Comparison of ENCODE assay signal across 6 mouse cellular contexts in genomic region chr19:41425927-41426772, GRCm38 (mm10). TPM values are rescaled to one million over a fixed set of nuclear protein-coding genes. Genes with fewer than 3 reads are reported as not detected.
A peak's percentile ranks its signal among the peaks of the same experiment; 100 is the strongest.
DNase-seq lines count a peak whose midpoint lies in the region; ATAC-seq and TF ChIP-seq lines count a peak whose summit lies in the region.
"Not testable (repeated sequence)": the region's sequence is repeated elsewhere in the genome, so short reads cannot be mapped to it uniquely, and the experiment has no call there.

No protein-coding gene starts in this region.

- not testable (repeated sequence) for H3K4me1 ChIP-seq in intestine, embryonic 14.5 days (replicated peaks; ENCODE audit: control insufficient read depth, insufficient read depth, low read length); intestine, embryonic 15.5 days (replicated peaks); intestine, embryonic 16.5 days (ENCODE audit: control insufficient read depth, insufficient read depth, low read length); intestine, postnatal 0 days (replicated peaks; ENCODE audit: control insufficient read depth, insufficient read depth, low read length); stomach, embryonic 14.5 days (ENCODE audit: control insufficient read depth, insufficient read depth, low read length); stomach, embryonic 16.5 days (ENCODE audit: control insufficient read depth, insufficient read depth, low read length)

- H3K9ac ChIP-seq in intestine, embryonic 14.5 days (ENCODE audit: low read length); intestine, embryonic 15.5 days; intestine, embryonic 16.5 days (ENCODE audit: low read depth, low read length); intestine, postnatal 0 days (ENCODE audit: low read depth, low read length); stomach, embryonic 14.5 days (replicated peaks; ENCODE audit: low read depth, low read length); stomach, embryonic 16.5 days (ENCODE audit: low read length): not testable (repeated sequence)

- not testable (repeated sequence) for H3K27ac ChIP-seq in intestine, embryonic 14.5 days (ENCODE audit: low read depth); intestine, embryonic 15.5 days; intestine, embryonic 16.5 days (ENCODE audit: low read length); intestine, postnatal 0 days (ENCODE audit: low read depth, low read length); stomach, embryonic 14.5 days (ENCODE audit: low read length); stomach, embryonic 16.5 days (ENCODE audit: low read length)

- not testable (repeated sequence) for H3K9me3 ChIP-seq in intestine, embryonic 14.5 days (ENCODE audit: control insufficient read depth, low read length); intestine, embryonic 15.5 days; intestine, embryonic 16.5 days (ENCODE audit: control insufficient read depth, low read length); intestine, postnatal 0 days (ENCODE audit: control insufficient read depth); stomach, embryonic 14.5 days (ENCODE audit: control insufficient read depth, low read depth, low read length); stomach, embryonic 16.5 days (replicated peaks; ENCODE audit: control insufficient read depth, low read length)

- H3K4me3 ChIP-seq in intestine, embryonic 14.5 days (ENCODE audit: low read depth, low read length); intestine, embryonic 15.5 days (replicated peaks); intestine, embryonic 16.5 days (ENCODE audit: low read length); intestine, postnatal 0 days (ENCODE audit: low read depth, low read length); stomach, embryonic 14.5 days (ENCODE audit: low read depth, low read length); stomach, embryonic 16.5 days (replicated peaks; ENCODE audit: low read length): not testable (repeated sequence)

- DNase-seq in intestine, embryonic 14.5 days (ENCODE audit: low spot score), result not testable (repeated sequence)

- TF ChIP-seq CTCF in intestine, postnatal 0 days (IDR thresholded peaks at IDR 0.05; ENCODE audit: low read depth), result not testable (repeated sequence)

- H3K36me3 ChIP-seq in intestine, embryonic 14.5 days (ENCODE audit: control insufficient read depth, insufficient read depth, low read length); intestine, embryonic 15.5 days; intestine, embryonic 16.5 days (ENCODE audit: control insufficient read depth, insufficient read depth, low read length); intestine, postnatal 0 days (ENCODE audit: control insufficient read depth, insufficient read depth); stomach, embryonic 14.5 days (ENCODE audit: control insufficient read depth, insufficient read depth, low read length); stomach, embryonic 16.5 days (ENCODE audit: control insufficient read depth, insufficient read depth, low read length): not testable (repeated sequence)

- H3K27me3 ChIP-seq in intestine, embryonic 14.5 days (replicated peaks; ENCODE audit: control insufficient read depth, insufficient read depth, low read length); intestine, embryonic 15.5 days (replicated peaks); intestine, embryonic 16.5 days (replicated peaks; ENCODE audit: control insufficient read depth, insufficient read depth, low read length); intestine, postnatal 0 days (replicated peaks; ENCODE audit: control insufficient read depth, insufficient read depth, low read length); stomach, embryonic 14.5 days (ENCODE audit: control insufficient read depth, insufficient read depth, low read length); stomach, embryonic 16.5 days (ENCODE audit: control insufficient read depth, insufficient read depth, low read length): not testable (repeated sequence)

- ATAC-seq in intestine, embryonic 14.5 days (replicated peaks; ENCODE audit: low FRiP score, low TSS enrichment, low read depth), result peak; percentile 70
- peak; percentile 83 for ATAC-seq in intestine, embryonic 15.5 days
- ATAC-seq in intestine, embryonic 16.5 days, result peak; percentile 81
- ATAC-seq in intestine, postnatal 0 days, result peak; percentile 25; the same call in 1 of the 2 replicates
- ATAC-seq in stomach, embryonic 14.5 days (ENCODE audit: insufficient number of reproducible peaks, insufficient read depth, low FRiP score, low read depth), result 0 out of 2 replicates have a peak, but pooled peaks have one; percentile 53
- ATAC-seq in stomach, embryonic 16.5 days (ENCODE audit: insufficient read depth, low FRiP score), result peak; percentile 64; the same call in 1 of the 2 replicates

- not testable (repeated sequence) for H3K4me2 ChIP-seq in intestine, embryonic 14.5 days (ENCODE audit: low read length); intestine, embryonic 15.5 days (replicated peaks); intestine, embryonic 16.5 days (ENCODE audit: low read depth, low read length); intestine, postnatal 0 days (replicated peaks; ENCODE audit: low read depth); stomach, embryonic 14.5 days (replicated peaks; ENCODE audit: low read depth, low read length); stomach, embryonic 16.5 days (ENCODE audit: low read depth, low read length)

- WGBS in intestine, embryonic 14.5 days, result no CpG with 5 or more reads among the region's 8 CpGs
- WGBS in intestine, embryonic 15.5 days, result no CpG with 5 or more reads among the region's 8 CpGs
- no CpG with 5 or more reads among the region's 8 CpGs for WGBS in intestine, embryonic 16.5 days
- no CpG with 5 or more reads among the region's 8 CpGs for WGBS in intestine, postnatal 0 days
- no CpG with 5 or more reads among the region's 8 CpGs for WGBS in stomach, embryonic 14.5 days
- no CpG with 5 or more reads among the region's 8 CpGs for WGBS in stomach, embryonic 16.5 days

RNA-seq across cellular contexts. Expression of gene Pik3ap1, which starts 41.2 kb away (rescaled TPM):
- 4.9 and 6.9 TPM in 2 replicates for polyA plus RNA-seq in intestine, embryonic 14.5 days (2014; fragmentation: Nextera tagmentation; extraction: Ambion mirVana)
- 6.4 and 9.1 TPM in 2 replicates for polyA plus RNA-seq in intestine, embryonic 15.5 days (2015; fragmentation: Nextera tagmentation; extraction: Ambion mirVana)
- 5.7 and 5.9 TPM in 2 replicates for polyA plus RNA-seq in intestine, embryonic 16.5 days (2015; fragmentation: Nextera tagmentation; extraction: Ambion mirVana)
- polyA plus RNA-seq in intestine, postnatal 0 days (2015; fragmentation: Nextera tagmentation; extraction: Ambion mirVana), result 2.0 and 2.2 TPM in 2 replicates
- polyA plus RNA-seq in stomach, embryonic 14.5 days (2014; fragmentation: Nextera tagmentation; extraction: Ambion mirVana), result 2.4 and 4.6 TPM in 2 replicates
- 8.3 and 8.6 TPM in 2 replicates for polyA plus RNA-seq in stomach, embryonic 16.5 days (2015; fragmentation: Nextera tagmentation; extraction: Ambion mirVana)

RNA-seq across cellular contexts. Expression of gene Lcor, which starts 56.3 kb away (rescaled TPM):
- polyA plus RNA-seq in intestine, embryonic 14.5 days (2014; fragmentation: Nextera tagmentation; extraction: Ambion mirVana), result 26.7 and 27.6 TPM in 2 replicates
- 27.3 and 30.3 TPM in 2 replicates for polyA plus RNA-seq in intestine, embryonic 15.5 days (2015; fragmentation: Nextera tagmentation; extraction: Ambion mirVana)
- polyA plus RNA-seq in intestine, embryonic 16.5 days (2015; fragmentation: Nextera tagmentation; extraction: Ambion mirVana), result 19.0 and 20.8 TPM in 2 replicates
- 16.0 and 18.4 TPM in 2 replicates for polyA plus RNA-seq in intestine, postnatal 0 days (2015; fragmentation: Nextera tagmentation; extraction: Ambion mirVana)
- 20.6 and 23.0 TPM in 2 replicates for polyA plus RNA-seq in stomach, embryonic 14.5 days (2014; fragmentation: Nextera tagmentation; extraction: Ambion mirVana)
- 17.3 and 17.6 TPM in 2 replicates for polyA plus RNA-seq in stomach, embryonic 16.5 days (2015; fragmentation: Nextera tagmentation; extraction: Ambion mirVana)

Comparison
In these comparisons a context has a peak if more than half of its experiments do, and no peak if none do; other contexts are left out.
1. ATAC-seq: peak in every context shown above with its lines; median percentile 83 in intestine, embryonic 15.5 days; 81 in intestine, embryonic 16.5 days; 70 in intestine, embryonic 14.5 days; 64 in stomach, embryonic 16.5 days; 53 in stomach, embryonic 14.5 days; 25 in intestine, postnatal 0 days.